Mouse (Mus musculus) forebrain, embryonic 15.5 days (tissue): ENCODE results near the gene Gpr25. TPM values are rescaled to one million over a fixed set of nuclear protein-coding genes. Genes with fewer than 3 reads are reported as not detected.

Experiments used
- ATAC-seq: fragments of 200-750 bp; cut with Nextera tagmentation; replicated peaks from 2 replicates; pipeline ENCODE4 v1.8.0; 2017; ENCODE audit warnings: mild to moderate bottlenecking, moderate TSS enrichment, moderate library complexity
- H3K27ac ChIP-seq: fragments of 300-500 bp; sonication (generic); replicated peaks from 2 replicates; pipeline ENCODE4 v1.5.1; 2015; ENCODE audit warnings: mild to moderate bottlenecking, inconsistent platforms
- H3K27me3 ChIP-seq: fragments of 300-500 bp; sonication (generic); 2 replicates; pipeline ENCODE4 v1.6.1; 2015; ENCODE audit warnings: inconsistent platforms
- H3K36me3 ChIP-seq: fragments of 300-500 bp; sonication (generic); 2 replicates; pipeline ENCODE4 v1.6.1; 2015; ENCODE audit warnings: mild to moderate bottlenecking, inconsistent platforms
- H3K4me1 ChIP-seq: fragments of 300-500 bp; sonication (generic); 2 replicates; pipeline ENCODE4 v1.6.1; 2015; ENCODE audit warnings: inconsistent platforms
- H3K4me2 ChIP-seq: fragments of 300-500 bp; sonication (generic); replicated peaks from 2 replicates; pipeline ENCODE4 v1.6.1; 2015; ENCODE audit warnings: mild to moderate bottlenecking, inconsistent platforms
- H3K4me3 ChIP-seq: fragments of 300-500 bp; sonication (generic); 2 replicates; pipeline ENCODE4 v1.5.1; 2015; ENCODE audit warnings: mild to moderate bottlenecking, inconsistent platforms
- H3K9ac ChIP-seq: fragments of 300-500 bp; sonication (generic); replicated peaks from 2 replicates; pipeline ENCODE4 v1.6.1; 2015; ENCODE audit warnings: mild to moderate bottlenecking, inconsistent platforms
- H3K9me3 ChIP-seq: fragments of 300-500 bp; sonication (generic); 2 replicates; pipeline ENCODE4 v1.6.1; 2016; ENCODE audit warnings: inconsistent platforms
- WGBS: fragments of 180-500 bp; shearing (Covaris S2); methylation state at CpG from one replicate; pipeline ENCODE4 v1.1.7; 2015; ENCODE audit warnings: mixed read lengths; 5-methylcytosine and 5-hydroxymethylcytosine counted together
- polyA plus RNA-seq: library from polyadenylated mRNA; unstranded; fragments of >200 nt; fragmentation: Nextera tagmentation; extraction: Ambion mirVana; gene quantifications from 2 replicates; pipeline ENCODE4 v1.2.1, GENCODE M21; 2015

The Gpr25 gene
- polyA plus RNA-seq, 1 experiment from 2014 or later, result 0.41 TPM

- 78% methylated on average over 15 of the region's 15 CpGs for WGBS
- H3K27ac ChIP-seq, result no peak overlapping the region
- H3K4me2 ChIP-seq, result no peak overlapping the region
- H3K4me3 ChIP-seq, result no peak overlapping the region
- H3K9me3 ChIP-seq, result no peaks in the 10 kb centered on the region
- no peaks in the 10 kb centered on the region for H3K27me3 ChIP-seq
- H3K9ac ChIP-seq, result no peak overlapping the region
- no peaks in the 10 kb centered on the region for H3K4me1 ChIP-seq
- no peak for ATAC-seq
- H3K36me3 ChIP-seq, result peaks cover 17% of the 10 kb centered on the region; the same call in 1 of the 2 replicates
Observed at GRCm38 (mm10) chr1:136214304-136214703, 46.4 kb downstream of the Gpr25 start.

GRCm38 (mm10) chr1:136212803-136213202 is 47.9 kb downstream of the Gpr25 start, which contains the start of gene Mroh3:
Gene Mroh3, minus strand, starts transcription at chr1:136212828.
- Histone ChIP-seq H3K4me3 (no peak within 1 kb of the TSS), H3K27me3 (no peaks in the 10 kb centered on the region), H3K36me3 (peaks cover 15% of the 10 kb centered on the region; the same call in 1 of the 2 replicates), H3K4me1 (no peaks in the 10 kb centered on the region), H3K4me2 (no peak within 1 kb of the TSS), H3K9ac (no peak within 1 kb of the TSS), H3K27ac (no peak within 1 kb of the TSS), H3K9me3 (no peaks in the 10 kb centered on the region)
- 36% methylated on average over 3 of the region's 3 CpGs for WGBS
- ATAC-seq, result peak; percentile 57

Other genes starting within 250 kb of the Gpr25 start
- gene Ascl5, start 210.1 kb downstream of the Gpr25 start, polyA plus RNA-seq, result 0.60 TPM in 1 of 2 replicates, not detected in the other
- 0.47 and 0.54 TPM in 2 replicates for gene Cacna1s, start 208.1 kb downstream of the Gpr25 start, polyA plus RNA-seq
- gene Kif21b, start 129.5 kb downstream of the Gpr25 start, polyA plus RNA-seq, result 71.9 and 75.0 TPM in 2 replicates
- gene Mroh3, start 48.0 kb downstream of the Gpr25 start, polyA plus RNA-seq, result not detected in 2 replicates
- gene Inava, start 26.6 kb downstream of the Gpr25 start, polyA plus RNA-seq, result 4.4 and 6.6 TPM in 2 replicates
- 27.8 and 27.9 TPM in 2 replicates for gene Camsap2, start 85.2 kb upstream of the Gpr25 start, polyA plus RNA-seq
- 17.4 and 18.4 TPM in 2 replicates for gene Ddx59, start 154.4 kb upstream of the Gpr25 start, polyA plus RNA-seq
- gene Kif14, start 205.5 kb upstream of the Gpr25 start, polyA plus RNA-seq, result 2.3 and 2.6 TPM in 2 replicates